Mouse (Mus musculus) cerebellum, adult 9-10 months (tissue): ENCODE results near the gene Alpk3.
"Not testable (repeated sequence)": the region's sequence is repeated elsewhere in the genome, so short reads cannot be mapped to it uniquely, and the experiment has no call there.

Experiments used
- DNase-seq: peaks from one replicate; pipeline ENCODE4 v3.0.0; 2022

Alpk3 gene

DNA sequence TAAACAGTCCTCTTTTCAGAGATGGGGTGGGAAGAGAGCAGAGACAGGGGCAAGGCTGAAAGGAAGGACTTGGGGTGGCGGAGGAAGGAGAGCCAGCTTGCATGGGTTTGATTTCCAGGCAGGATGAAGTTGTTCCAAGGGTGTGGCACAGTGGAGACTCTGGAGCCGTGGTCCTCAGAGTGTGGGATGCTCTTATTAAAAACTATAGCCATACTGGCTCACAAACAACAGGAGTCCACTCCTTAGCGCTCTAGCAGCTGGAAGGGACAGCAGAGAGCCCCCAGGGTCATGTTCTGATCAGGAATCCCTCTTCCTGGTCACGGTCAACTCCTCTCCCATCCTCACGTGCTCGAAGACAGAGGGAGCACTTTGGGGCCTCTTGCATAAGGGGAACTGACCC, 76.0 kb downstream of the Alpk3 start:
- no peak for DNase-seq

GRCm38 (mm10) chr7:81133941-81134340, 76.5 kb downstream of the Alpk3 start:
- no peak for DNase-seq

- DNase-seq, result no peak
Measured at GRCm38 (mm10) chr7:81134614-81135067, 77.2 kb downstream of the Alpk3 start.

DNA sequence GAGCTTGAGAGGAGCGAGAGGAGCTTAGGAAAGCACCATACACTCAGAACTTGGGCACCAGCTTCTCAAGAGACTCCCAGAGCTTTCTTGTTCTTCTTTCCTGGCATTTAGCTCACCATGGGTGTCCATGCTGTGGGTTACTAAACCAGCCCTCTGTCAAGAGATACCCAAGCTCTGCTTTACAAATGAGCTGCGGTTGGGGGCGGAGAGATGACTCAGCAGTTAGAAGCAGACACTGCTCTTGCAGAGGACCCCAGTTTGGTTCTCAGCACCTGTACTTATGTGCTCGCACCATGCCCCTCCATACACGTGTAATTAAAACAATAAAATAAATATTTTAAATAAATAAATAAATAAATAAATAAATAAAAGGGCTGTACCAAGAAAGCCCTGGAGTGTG, 79.9 kb downstream of the Alpk3 start:
- DNase-seq, result no peak

DNA sequence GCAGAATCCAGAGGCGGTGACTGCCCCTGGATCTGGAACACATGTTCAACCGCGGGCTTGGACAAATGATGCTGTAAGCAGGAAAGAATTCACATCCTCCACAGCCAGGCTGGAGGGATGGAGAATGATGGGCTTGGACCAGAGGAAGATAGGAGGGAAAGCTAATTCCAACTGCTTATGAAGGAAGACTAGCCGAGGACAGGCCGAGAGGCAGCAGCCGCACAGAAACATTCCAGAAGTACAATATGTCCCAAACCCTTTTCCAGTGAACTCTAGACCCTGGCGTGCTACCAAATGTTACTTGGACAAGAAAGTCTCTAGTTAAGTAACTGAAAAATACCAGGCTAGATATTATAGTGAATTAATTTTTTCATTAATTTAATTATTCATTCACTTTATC, 81.7 kb downstream of the Alpk3 start:
- DNase-seq, result no peak

DNA sequence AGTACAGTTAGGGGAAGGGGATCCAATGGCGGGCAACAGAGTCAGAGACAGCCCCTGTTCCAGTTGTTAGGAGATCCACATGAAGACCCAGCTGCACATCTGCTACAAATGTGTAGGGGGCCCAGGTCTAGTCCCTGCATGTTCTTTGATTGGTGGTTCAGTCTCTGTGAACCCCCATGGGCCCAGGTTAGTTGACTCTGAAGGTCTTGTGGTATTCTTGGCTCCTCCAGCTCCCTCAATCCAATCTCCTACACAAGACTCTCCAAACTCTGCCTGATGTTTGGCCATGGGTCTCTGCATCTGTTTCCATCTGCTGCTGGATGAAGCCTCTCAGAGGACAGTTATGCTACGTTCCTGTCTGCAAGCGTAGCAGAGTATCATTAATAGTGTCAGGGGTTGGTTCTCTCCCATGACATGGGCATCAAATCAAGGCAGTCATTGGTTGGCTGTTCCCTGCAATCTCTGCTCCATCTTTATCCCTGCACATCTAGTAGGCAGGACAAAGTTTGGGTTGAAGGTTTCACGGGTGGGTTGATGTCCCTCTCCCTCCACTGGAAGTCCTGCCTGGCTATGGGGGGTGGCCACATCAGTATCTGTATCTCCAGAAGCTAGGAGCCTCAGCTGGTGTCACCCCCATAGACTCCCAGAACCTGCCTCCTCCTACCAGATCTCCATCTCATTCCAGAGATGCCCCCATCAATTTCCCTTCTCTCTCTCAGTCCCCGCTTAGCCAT, 82.4 kb downstream of the Alpk3 start:
- DNase-seq, result no peak

- DNase-seq, result no peak
Measured at GRCm38 (mm10) chr7:81141541-81141940, 84.1 kb downstream of the Alpk3 start.

DNA sequence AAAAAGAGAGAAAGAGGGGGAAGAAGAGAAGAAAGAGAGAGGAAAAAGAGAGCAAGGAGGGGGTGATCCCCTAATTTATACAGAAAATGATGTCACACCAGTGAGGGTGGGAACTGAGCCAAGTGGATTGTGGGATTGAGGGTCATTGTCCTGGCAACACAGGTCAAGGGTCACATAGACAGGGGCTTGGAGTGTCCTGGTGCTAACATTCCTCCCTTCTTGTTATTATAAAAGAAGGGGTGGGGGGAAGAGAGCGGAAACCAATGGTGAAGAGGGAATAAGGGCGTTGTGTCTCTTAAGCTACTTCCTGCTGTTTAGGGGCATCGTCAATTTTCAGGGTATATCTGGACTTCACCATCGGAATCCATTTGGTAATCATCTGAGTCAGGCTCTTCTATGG, 85.7 kb downstream of the Alpk3 start:
- DNase-seq, result not testable (repeated sequence)

DNA sequence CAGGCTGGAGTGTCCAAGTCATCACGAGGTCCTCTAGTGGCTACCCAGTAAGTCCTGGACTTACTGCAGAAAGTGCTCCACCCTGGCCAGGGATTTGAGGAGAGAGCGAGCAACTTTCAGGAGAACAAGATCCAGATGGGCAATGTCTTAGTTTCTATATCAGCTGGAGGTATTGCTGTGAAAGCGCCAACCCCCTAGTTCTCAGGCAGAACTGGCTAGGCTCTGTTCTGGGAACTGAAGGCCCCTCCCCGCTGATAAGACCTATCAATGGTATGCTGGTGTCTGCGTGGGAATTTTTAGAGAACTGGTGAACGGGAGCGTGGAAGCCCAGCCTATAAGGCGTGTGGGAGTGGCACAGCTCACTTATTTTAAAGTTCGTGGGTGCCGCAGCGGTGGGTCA, 92.4 kb downstream of the Alpk3 start:
- no peak for DNase-seq

DNA sequence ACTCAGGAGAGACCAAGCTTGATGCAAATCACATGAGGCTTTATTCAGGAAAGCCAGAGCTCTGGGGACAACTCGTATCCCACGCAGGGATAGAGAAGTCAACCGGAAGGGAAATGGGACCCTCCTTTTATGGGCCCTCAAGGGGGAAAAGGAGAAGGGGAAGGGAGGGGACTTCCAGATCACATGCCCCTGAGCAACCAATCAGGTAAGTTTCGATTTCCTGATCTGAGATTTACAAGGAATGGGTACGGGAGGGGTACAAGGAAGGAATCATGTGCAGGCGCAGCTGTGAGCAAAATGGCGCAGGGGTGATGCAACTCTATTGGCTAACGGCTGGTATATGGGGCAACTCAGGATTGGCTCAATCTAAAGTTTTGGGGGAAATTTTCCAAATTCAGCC, 93.8 kb downstream of the Alpk3 start:
- DNase-seq, result no peak

- DNase-seq, result no peak
Measured at GRCm38 (mm10) chr7:81152306-81152705, 94.9 kb downstream of the Alpk3 start.

GRCm38 (mm10) chr7:81152826-81153225, 95.4 kb downstream of the Alpk3 start:
- DNase-seq, result no peak

- DNase-seq, result no peak
Measured at GRCm38 (mm10) chr7:81153327-81153726, 95.9 kb downstream of the Alpk3 start.

- not testable (repeated sequence) for DNase-seq
Measured at GRCm38 (mm10) chr7:81154244-81154643, 96.8 kb downstream of the Alpk3 start.

DNA sequence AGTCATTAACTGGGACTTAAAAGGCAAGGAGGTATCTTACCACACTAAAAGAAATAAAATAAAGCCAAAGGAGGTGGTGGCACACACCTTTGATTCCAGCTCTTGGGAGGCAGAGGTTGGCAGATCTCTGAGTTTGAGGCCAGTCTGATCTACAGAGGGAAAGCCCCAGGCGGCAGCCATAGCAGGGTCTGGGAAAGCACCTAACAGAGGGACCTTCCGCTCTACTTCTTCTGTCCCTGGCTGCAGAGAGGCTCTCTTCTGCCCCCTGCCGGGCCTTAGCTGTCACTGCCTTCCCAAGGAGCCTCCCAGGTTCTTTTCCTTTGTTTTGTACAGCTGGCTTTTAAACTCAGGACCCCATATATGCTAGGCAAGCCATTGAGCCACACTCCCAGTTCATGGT, 97.6 kb downstream of the Alpk3 start:
- DNase-seq, result peak; percentile 40
